Mouse (Mus musculus): ENCODE results near the gene Gcm1.

The Gcm1 gene

GRCm38 (mm10) chr9:78101431-78101830, 49.7 kb downstream of the Gcm1 start:
- no peak for DNase-seq (ENCODE audit: low read depth, low spot score)

DNA sequence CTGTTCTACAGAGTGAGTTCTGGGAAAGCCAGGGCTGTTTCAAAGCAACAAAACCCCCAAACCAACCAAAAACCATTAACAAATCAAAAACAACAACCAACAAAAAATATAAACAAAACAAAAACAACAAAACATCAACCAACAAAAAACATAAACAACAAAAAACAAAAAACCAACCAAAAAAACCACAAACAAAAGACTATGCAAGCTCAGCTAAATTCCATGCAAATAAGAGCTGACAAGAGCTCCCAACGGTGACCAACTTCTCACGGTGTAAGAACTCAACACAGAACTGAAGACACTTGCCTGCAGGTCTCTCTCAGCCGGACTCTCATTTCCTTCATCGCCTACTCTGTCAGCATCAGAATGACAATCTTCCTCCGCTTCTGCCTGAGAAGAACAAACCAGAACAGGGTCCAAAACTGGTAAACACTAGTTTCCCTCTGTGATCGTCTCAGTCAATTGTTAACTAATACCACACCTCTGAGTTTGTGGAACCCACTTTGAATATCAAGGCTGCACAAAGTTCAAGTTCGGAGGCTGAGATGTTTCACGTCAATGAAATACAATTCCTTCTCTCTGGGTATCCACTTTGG, 52.3 kb downstream of the Gcm1 start:
- DNase-seq (ENCODE audit: low read depth, low spot score), result no peak

DNA sequence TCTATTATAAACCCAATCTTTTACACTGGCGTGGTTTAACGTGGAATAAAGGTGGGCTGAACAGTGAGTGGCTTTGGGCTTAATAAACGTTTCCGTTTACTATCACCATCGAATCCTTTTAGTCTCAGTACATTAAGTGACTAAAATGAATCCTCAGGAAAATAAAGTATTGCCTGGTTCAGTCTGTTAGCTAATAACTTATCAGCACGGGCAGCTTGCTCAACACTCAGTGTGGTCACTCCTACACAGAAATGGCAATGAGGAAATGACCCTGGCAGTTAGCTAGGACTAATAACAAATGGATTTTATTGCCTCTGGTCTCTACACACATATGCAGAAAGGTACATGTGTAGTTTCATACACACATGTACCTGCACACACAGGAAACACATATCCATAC, 53.2 kb downstream of the Gcm1 start:
- DNase-seq (ENCODE audit: low read depth, low spot score), result no peak

GRCm38 (mm10) chr9:78105501-78105932, 53.8 kb downstream of the Gcm1 start:
- DNase-seq (ENCODE audit: low read depth, low spot score), result no peak

DNA sequence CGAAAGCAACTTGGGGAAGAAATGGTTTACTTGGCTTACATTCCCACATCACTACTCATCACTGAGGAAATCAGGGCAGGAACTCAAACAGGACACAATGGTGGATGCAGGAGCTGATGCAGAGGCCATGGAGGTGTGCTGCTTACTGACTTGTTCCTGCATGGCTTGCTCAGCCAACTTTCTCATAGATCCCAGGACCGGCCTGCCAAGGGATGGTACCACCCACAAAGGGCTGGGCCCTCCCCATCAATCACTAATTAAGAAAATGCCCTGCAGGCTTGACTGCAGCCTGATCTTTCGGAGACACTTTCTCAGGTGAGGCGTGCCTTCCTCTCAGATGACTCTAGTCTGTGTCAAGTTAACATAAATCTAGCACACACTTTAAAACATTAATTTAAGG, 55.1 kb downstream of the Gcm1 start:
- no peak for DNase-seq (ENCODE audit: low read depth, low spot score)

GRCm38 (mm10) chr9:78107582-78107911, 55.8 kb downstream of the Gcm1 start:
- DNase-seq (ENCODE audit: low read depth, low spot score), result no peak

DNA sequence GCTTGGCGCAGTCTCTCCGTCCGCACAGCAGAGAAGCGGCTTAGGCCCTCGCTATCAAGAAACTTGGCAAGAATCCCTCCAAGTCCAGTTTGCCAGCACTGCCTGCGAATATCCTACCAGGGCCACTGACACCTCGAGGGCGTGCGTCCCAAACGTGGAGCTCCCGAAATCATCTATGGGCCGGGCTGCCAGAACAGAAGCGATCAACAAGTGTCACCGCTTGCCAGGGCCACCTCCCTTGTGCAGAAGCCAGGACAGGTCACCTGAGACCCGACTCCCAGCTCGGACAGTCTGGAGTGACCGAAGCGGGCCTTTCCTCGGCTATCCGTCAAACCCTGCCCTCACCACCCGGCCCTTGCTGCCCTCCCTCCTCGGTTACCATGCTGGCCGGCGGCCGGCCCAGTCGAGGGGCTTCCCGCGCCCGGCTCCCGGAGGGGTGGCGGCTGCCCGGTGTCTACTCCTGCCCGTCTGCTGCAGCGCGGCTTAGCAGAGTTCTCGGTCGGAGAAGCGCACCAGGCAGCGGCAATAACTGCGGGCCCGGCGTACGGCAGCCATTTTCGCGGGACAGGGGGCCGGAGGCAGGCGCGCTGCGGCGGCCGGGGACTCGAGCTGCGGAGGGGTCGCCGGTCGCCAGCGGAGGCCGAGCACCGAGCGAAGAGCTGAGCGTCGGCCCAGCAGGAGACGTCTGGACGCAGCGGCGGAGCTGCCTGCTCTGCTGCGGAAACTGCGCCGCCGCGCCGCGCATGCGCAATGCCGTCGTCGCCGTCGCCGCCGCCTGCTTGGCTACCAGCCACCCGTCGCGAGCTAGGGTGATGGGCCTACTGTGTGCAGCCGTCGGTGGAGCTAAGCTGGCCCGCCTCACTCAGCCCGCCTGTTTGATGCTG, 56.4 kb downstream of the Gcm1 start:
- DNase-seq (ENCODE audit: low read depth, low spot score), result peak; percentile 78

DNA sequence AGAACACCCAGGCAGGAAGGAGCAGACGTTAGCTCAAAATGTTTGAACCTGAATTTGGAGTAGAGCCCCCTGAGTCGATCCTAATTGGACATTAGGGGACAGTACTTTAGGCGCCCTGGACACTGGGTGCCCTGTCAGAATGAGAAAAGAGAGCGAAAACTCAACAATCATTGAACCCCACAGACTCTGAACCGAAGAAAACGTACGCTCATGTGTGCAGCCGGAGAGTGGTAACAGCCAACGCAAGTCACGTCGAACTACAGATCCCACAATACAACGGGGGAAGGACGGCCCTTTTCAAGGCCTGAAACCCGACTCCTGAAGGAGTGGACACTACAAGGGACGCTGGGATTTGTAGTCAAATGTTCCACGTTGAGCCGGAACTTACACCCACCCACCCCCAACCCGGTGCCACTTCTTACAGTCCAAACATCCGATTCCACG, 57.1 kb downstream of the Gcm1 start, which contains the start of the genes Fbxo9 and Ick:
TSS of gene Fbxo9 (minus strand) at position 270 of the 444 bp plus-strand sequence.
TSS of gene Ick (plus strand) at position 397 of the 444 bp plus-strand sequence.
- DNase-seq (ENCODE audit: low read depth, low spot score), result peak; percentile 94

- no peak for DNase-seq (ENCODE audit: low read depth, low spot score)
Observed at GRCm38 (mm10) chr9:78109656-78110055, 57.9 kb downstream of the Gcm1 start.

- no peak for DNase-seq (ENCODE audit: low read depth, low spot score)
Observed at GRCm38 (mm10) chr9:78111456-78111855, 59.7 kb downstream of the Gcm1 start.

DNA sequence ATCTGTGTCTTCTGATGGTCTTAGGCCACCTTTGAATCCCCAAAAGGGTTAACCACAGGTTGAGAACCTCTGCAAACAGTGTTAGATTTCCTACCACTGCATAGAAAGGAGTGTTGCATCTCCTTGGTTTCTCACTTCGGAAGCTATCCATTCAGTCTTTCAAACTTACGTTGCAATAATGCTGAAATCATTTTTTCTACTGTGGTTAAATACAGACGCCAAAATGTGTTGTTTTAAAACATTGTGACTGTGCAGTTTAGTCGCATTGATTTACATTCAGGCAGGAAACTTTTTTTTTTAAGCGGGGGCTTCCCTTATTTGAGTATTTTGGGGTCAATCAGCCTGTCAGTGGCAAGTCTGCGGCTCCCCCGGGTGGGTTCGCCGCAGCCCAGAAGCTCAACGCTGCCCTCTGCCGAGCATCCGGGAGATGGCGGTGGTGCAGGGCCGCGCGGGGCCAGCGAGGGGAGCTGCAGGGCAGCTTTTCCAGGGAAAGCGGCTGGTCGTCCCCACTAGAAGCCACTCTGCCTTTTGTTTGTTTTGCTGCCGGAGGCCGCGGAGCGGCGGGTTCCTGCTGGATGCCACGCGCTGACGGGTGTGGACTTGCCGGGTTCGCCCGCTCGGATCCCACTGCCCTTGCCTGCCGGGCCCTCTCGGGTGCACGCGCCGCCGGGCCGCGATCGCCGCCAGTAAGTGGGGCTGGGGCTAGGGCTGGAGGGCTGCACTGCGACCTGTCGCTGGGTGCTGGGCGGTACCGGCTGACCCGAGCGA, 61.2 kb downstream of the Gcm1 start:
- peak; percentile 91 for DNase-seq (ENCODE audit: low read depth, low spot score)

DNA sequence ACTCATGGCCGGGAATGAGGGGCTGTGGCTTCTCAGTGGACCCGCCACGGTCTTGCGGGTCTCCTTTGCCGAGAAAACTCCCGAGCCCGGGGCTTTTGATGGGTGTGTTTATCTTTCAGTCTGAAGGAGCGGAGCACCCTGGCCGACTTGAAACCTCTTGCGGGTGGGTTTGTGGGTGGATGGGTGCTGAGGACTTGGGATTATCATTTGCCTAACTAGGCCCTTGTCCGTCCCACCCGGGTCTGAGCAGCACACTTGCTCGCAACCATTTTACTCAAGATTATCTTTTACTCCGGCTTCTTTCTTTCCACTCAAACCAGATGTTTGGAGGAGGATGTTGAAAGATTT, 61.8 kb downstream of the Gcm1 start:
- DNase-seq (ENCODE audit: low read depth, low spot score), result peak; percentile 35
